Mouse (Mus musculus): ENCODE measurements around the gene Agbl3. TPM values are rescaled to one million over a fixed set of nuclear protein-coding genes. Genes with fewer than 3 reads are reported as not detected.

Agbl3 gene
- total RNA-seq (2017) = 0.53 to 3.0 TPM in 2 of 3 replicates, not detected in the other

DNA sequence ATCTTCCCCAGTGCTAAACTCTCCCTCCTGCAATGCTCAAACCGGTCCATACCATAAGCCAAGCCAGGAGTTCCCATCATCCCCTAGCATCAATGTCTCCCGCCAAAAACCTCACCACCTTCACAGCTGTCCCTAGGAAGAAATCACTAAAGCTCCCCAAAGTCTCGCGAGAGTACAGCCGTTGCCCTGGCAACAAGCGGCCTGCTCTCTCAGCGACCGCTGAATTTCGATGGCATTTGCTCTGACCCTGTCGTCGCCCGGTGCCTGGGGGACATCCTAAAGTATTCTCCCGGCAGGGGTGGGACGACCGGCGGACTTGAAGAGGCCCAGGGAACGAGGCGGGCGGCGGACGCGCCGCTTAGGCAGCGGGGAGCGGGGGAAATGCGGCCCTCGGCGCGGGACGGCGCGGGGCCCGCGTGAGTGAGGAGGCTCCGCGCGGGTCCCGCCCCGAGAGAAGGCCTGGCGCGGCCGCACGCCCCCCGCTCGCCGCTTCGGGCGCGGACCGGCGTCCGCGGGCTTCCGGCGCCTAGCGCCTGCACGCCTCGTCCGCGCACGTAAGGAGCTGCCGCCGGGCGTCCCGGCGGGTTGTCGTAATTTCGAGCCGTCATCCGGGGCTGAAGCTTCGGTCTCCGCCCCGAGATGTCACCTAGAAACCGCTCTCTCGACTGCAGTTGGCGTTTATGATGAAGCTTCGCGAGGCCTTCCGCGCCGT is at the start of gene Agbl3:
TSS of gene Agbl3 (plus strand) at position 202 of the 712 bp plus-strand sequence.
- peak; percentile 94 for ATAC-seq (replicated peaks; ENCODE audit: insufficient number of reproducible peaks, low FRiP score, low TSS enrichment, poor library complexity, severe bottlenecking)

GRCm38 (mm10) chr6:34731007-34731406 is 49.2 kb upstream of the Agbl3 start:
- no peak for ATAC-seq (replicated peaks; ENCODE audit: insufficient number of reproducible peaks, low FRiP score, low TSS enrichment, poor library complexity, severe bottlenecking)

DNA sequence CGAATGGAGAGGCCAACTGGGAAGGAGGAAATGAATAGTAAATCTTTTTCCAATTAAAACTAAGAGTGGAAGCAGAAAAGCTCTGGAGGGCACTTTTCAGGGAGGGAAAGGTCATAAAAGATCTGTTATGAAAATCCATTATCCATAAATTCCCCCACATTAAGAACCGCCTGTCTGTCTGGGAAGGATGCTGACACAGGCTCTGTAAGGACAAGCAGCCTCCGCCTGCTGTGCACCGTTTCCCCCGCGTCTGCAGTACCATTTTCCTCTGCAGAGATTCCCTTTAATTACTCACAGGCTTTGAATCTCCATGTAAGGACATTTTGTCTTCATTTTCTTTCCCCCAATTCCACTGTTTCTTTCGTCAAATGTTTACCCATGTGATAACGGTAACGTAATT is 48.7 kb upstream of the Agbl3 start:
- ATAC-seq (replicated peaks; ENCODE audit: insufficient number of reproducible peaks, low FRiP score, low TSS enrichment, poor library complexity, severe bottlenecking) = no peak

GRCm38 (mm10) chr6:34734940-34735695 is 45.1 kb upstream of the Agbl3 start:
- no peak for ATAC-seq (replicated peaks; ENCODE audit: insufficient number of reproducible peaks, low FRiP score, low TSS enrichment, poor library complexity, severe bottlenecking)

- ATAC-seq (replicated peaks; ENCODE audit: insufficient number of reproducible peaks, low FRiP score, low TSS enrichment, poor library complexity, severe bottlenecking) = no peak
These were observed 43.3 kb upstream of the Agbl3 start for GRCm38 (mm10) chr6:34736934-34737333.

- no peak for ATAC-seq (replicated peaks; ENCODE audit: insufficient number of reproducible peaks, low FRiP score, low TSS enrichment, poor library complexity, severe bottlenecking)
These were observed 36.3 kb upstream of the Agbl3 start for GRCm38 (mm10) chr6:34743946-34744345.

GRCm38 (mm10) chr6:34747846-34748245 is 32.4 kb upstream of the Agbl3 start:
- ATAC-seq (replicated peaks; ENCODE audit: insufficient number of reproducible peaks, low FRiP score, low TSS enrichment, poor library complexity, severe bottlenecking) = no peak

DNA sequence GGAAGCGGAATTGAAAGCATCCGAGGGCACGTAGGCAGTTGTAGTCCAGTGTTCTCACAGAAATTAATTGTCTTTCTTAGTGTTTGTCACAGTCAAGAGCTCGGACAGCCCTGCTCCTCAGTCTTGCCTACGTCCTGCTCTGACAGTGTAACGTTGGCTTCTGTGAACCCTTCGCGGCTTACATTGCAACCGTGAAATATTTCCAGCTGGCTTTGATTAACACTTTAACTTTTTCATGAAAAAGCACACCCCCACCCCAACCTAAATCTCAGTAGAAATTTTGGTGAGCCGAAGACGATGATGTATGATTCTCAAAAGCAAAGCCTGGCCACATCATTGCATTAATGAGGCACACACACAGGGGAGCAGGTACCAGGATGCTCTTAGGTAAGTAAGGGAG is 31.7 kb upstream of the Agbl3 start:
- ATAC-seq (replicated peaks; ENCODE audit: insufficient number of reproducible peaks, low FRiP score, low TSS enrichment, poor library complexity, severe bottlenecking) = no peak

DNA sequence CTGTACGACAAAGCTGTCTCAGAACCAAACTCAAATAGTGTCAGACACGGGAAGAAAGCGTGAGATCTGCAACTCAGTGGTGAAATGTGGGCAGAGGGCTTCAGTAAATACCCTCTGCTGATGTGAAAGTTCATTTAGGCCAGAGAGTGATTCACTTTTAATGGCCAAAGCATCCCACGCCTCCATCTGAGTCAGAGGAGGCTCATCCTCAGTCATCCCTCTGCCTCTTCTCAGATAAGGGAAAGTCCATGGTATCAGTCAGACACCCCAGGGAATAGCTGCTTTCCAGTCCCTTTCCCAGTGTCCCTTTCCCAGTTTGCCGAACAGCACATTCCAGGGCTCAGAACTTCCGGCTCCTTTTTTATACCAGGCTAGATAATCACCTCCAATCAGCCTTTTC is 30.7 kb upstream of the Agbl3 start:
- ATAC-seq (replicated peaks; ENCODE audit: insufficient number of reproducible peaks, low FRiP score, low TSS enrichment, poor library complexity, severe bottlenecking) = no peak

DNA sequence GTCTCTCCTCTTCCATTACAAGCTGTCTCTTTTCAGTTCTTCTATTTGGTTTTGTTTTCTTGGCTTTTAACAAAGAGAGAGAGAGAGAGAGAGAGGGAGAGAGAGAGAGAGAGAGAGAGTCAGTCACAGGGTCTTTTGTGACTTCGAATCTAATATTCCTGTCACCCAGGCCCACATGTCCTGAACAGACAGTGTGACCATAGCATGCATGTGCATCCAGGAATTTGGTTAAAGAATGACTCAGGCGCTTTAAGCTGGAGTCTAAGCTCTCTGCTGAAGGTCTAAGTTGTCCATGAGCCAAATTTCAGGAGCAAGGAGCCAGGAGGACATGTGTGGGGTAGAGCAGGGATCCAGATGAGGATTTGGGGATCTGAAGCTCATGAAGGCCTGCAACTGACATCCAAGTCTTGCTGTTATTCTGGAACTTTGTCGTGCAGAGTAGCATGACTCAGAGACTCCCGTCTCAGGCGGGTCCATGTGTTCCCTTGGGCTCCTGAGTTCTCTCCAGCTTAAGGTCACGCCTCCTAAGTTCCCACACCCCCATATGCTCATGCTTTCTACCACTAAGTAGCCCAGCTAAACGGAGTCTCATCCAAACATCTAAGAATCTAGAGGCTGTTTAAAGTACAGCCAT is 29.6 kb upstream of the Agbl3 start:
- ATAC-seq (replicated peaks; ENCODE audit: insufficient number of reproducible peaks, low FRiP score, low TSS enrichment, poor library complexity, severe bottlenecking) = no peak

DNA sequence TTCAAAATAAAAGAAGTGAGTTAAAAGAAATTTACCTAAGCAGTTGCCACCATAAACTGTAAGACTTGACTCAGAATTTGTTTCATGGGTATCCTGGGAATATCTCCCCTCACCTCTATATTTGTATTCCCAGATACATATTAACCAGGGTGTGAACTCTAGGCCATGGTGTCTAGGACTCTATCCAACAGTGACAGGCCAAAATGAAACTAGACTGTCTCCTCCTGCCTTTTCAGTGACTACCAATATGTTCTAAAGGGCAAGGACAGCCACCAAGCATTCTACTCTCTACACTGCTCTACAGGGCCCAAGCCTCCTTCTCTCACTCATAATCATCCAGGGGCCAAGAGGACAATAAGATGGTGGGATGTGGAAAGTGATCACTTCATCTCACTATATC is 28.6 kb upstream of the Agbl3 start:
- ATAC-seq (replicated peaks; ENCODE audit: insufficient number of reproducible peaks, low FRiP score, low TSS enrichment, poor library complexity, severe bottlenecking) = no peak

- ATAC-seq (replicated peaks; ENCODE audit: insufficient number of reproducible peaks, low FRiP score, low TSS enrichment, poor library complexity, severe bottlenecking) = no peak
These were observed 25.8 kb upstream of the Agbl3 start for GRCm38 (mm10) chr6:34754448-34754847.

DNA sequence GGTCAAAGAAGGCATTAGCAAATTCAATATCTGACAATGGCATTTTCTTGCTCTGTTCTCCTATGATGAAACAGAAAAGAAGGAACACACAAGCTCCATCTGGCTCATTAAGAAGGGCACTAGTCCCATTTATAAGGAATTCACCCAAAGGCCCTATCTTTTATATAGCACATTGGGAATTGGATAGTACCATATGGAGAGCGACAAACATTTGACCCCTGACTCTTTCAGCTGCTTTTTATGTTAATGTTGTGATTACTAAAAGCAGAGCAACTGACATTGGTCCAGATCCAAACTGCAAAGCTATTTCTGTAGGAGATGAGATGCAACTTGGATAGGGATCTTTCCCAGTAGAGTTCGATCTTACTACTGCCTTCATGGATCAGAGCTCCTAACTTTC is 21.9 kb upstream of the Agbl3 start:
- ATAC-seq (replicated peaks; ENCODE audit: insufficient number of reproducible peaks, low FRiP score, low TSS enrichment, poor library complexity, severe bottlenecking) = no peak

DNA sequence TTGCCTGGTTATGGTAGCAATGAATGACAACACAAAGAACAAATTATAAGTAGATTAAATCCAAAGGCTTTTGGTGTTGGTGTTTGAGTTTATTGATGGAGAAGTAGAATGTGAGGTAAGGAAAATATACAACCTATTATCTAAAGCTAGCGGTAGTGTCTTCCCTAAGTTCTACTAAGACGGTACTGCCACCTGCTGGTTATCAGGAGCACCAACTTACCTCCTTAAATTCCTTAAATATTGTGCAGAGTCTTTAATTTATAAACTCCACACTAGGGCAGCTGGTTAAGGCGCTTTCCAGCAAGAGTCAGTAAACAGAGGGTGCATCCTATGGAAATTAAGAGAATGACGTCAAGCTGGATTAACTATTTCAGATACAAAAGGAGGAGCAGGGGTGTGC is 20.2 kb upstream of the Agbl3 start:
- ATAC-seq (replicated peaks; ENCODE audit: insufficient number of reproducible peaks, low FRiP score, low TSS enrichment, poor library complexity, severe bottlenecking) = no peak

DNA sequence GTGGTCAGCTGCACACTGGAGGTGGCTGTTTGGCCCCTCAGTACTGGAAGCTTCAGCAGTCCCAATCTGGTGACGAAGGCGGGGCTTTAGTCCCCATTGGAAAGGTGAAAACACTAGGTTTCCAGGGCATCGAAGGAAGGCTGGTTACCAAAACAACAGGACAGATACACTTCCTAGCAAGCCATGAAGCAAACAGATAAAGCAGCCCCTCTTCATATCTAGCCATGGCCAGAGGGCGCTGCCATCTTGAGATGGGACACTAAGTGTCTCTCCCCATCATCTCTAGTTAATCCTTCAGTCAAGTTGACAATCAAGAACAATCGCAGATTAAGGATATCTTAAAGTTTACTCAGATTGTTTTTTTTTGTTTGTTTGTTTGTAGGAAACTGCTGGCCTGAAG is 14.5 kb upstream of the Agbl3 start:
- no peak for ATAC-seq (replicated peaks; ENCODE audit: insufficient number of reproducible peaks, low FRiP score, low TSS enrichment, poor library complexity, severe bottlenecking)

- ATAC-seq (replicated peaks; ENCODE audit: insufficient number of reproducible peaks, low FRiP score, low TSS enrichment, poor library complexity, severe bottlenecking) = no peak
These were observed 10.2 kb upstream of the Agbl3 start for GRCm38 (mm10) chr6:34769984-34770383.

GRCm38 (mm10) chr6:34770491-34770890 is 9.7 kb upstream of the Agbl3 start:
- no peak for ATAC-seq (replicated peaks; ENCODE audit: insufficient number of reproducible peaks, low FRiP score, low TSS enrichment, poor library complexity, severe bottlenecking)

- no peak for ATAC-seq (replicated peaks; ENCODE audit: insufficient number of reproducible peaks, low FRiP score, low TSS enrichment, poor library complexity, severe bottlenecking)
These were observed 3.8 kb upstream of the Agbl3 start for GRCm38 (mm10) chr6:34776396-34776795.

GRCm38 (mm10) chr6:34777094-34777493 is 3.1 kb upstream of the Agbl3 start:
- ATAC-seq (replicated peaks; ENCODE audit: insufficient number of reproducible peaks, low FRiP score, low TSS enrichment, poor library complexity, severe bottlenecking) = no peak

Data from monocyte, adult 5-6 weeks (primary cell).